Mouse (Mus musculus): ENCODE results near the gene Sema3e. TPM values are rescaled to one million over a fixed set of nuclear protein-coding genes. Genes with fewer than 3 reads are reported as not detected.

Gene Sema3e
- polyA plus RNA-seq, 1 experiment from 2014 or later, result 0.67 TPM

GRCm38 (mm10) chr5:14032056-14032455 lies 7.0 kb downstream of the Sema3e start:
- H3K9me3 ChIP-seq (replicated peaks), result no peaks in the 10 kb centered on the region
- no peaks in the 10 kb centered on the region for H3K36me3 ChIP-seq
- no peak for ATAC-seq (replicated peaks; ENCODE audit: insufficient number of reproducible peaks, insufficient read depth, low FRiP score, low read depth)
- H3K27ac ChIP-seq, result no peak overlapping the region
- 38% methylated on average over 4 of the region's 4 CpGs for WGBS
- H3K9ac ChIP-seq, result no peak overlapping the region
- peaks cover 2% of the 10 kb centered on the region; the same call in 1 of the 2 replicates for H3K4me1 ChIP-seq (replicated peaks)
- no peak overlapping the region for H3K4me2 ChIP-seq
- no peaks in the 10 kb centered on the region for H3K27me3 ChIP-seq
- H3K4me3 ChIP-seq, result no peak overlapping the region

- H3K27ac ChIP-seq, result no peak overlapping the region
- ATAC-seq (replicated peaks; ENCODE audit: insufficient number of reproducible peaks, insufficient read depth, low FRiP score, low read depth), result no peak
- H3K9ac ChIP-seq, result no peak overlapping the region
- no peaks in the 10 kb centered on the region for H3K9me3 ChIP-seq (replicated peaks)
- WGBS, result 35% methylated on average over 3 of the region's 3 CpGs
- H3K36me3 ChIP-seq, result no peaks in the 10 kb centered on the region
- H3K4me1 ChIP-seq (replicated peaks), result peaks cover 2% of the 10 kb centered on the region; the same call in 1 of the 2 replicates
- no peaks in the 10 kb centered on the region for H3K27me3 ChIP-seq
- no peak overlapping the region for H3K4me3 ChIP-seq
- H3K4me2 ChIP-seq, result no peak overlapping the region
Observed at GRCm38 (mm10) chr5:14033302-14033701, 8.2 kb downstream of the Sema3e start.

GRCm38 (mm10) chr5:14038813-14039496 lies 13.9 kb downstream of the Sema3e start:
- no peaks in the 10 kb centered on the region for H3K36me3 ChIP-seq
- H3K4me1 ChIP-seq (replicated peaks), result 0 out of 2 replicates have a peak, but pooled peaks cover 2% of the 10 kb centered on the region
- no peak for ATAC-seq (replicated peaks; ENCODE audit: insufficient number of reproducible peaks, insufficient read depth, low FRiP score, low read depth)
- no peaks in the 10 kb centered on the region for H3K9me3 ChIP-seq (replicated peaks)
- H3K9ac ChIP-seq, result no peak overlapping the region
- no peak overlapping the region for H3K4me3 ChIP-seq
- no peak overlapping the region for H3K27ac ChIP-seq
- WGBS, result 27% methylated on average over 9 of the region's 9 CpGs
- H3K4me2 ChIP-seq, result no peak overlapping the region
- H3K27me3 ChIP-seq, result no peaks in the 10 kb centered on the region

GRCm38 (mm10) chr5:14040208-14040607 lies 15.1 kb downstream of the Sema3e start:
- H3K9me3 ChIP-seq (replicated peaks), result no peaks in the 10 kb centered on the region
- H3K4me3 ChIP-seq, result no peak overlapping the region
- no peaks in the 10 kb centered on the region for H3K27me3 ChIP-seq
- no peaks in the 10 kb centered on the region for H3K36me3 ChIP-seq
- ATAC-seq (replicated peaks; ENCODE audit: insufficient number of reproducible peaks, insufficient read depth, low FRiP score, low read depth), result no peak
- 38% methylated on average over 4 of the region's 4 CpGs for WGBS
- no peak overlapping the region for H3K27ac ChIP-seq
- H3K9ac ChIP-seq, result no peak overlapping the region
- H3K4me1 ChIP-seq (replicated peaks), result 0 out of 2 replicates have a peak, but pooled peaks cover 2% of the 10 kb centered on the region
- H3K4me2 ChIP-seq, result no peak overlapping the region

GRCm38 (mm10) chr5:14043116-14043515 lies 18.0 kb downstream of the Sema3e start:
- ATAC-seq (replicated peaks; ENCODE audit: insufficient number of reproducible peaks, insufficient read depth, low FRiP score, low read depth), result no peak
- 80% methylated on average over 5 of the region's 5 CpGs for WGBS
- Histone ChIP-seq H3K4me3 (no peak overlapping the region), H3K4me1 (replicated peaks) (0 out of 2 replicates have a peak, but pooled peaks cover 2% of the 10 kb centered on the region), H3K36me3 (no peaks in the 10 kb centered on the region), H3K9me3 (replicated peaks) (no peaks in the 10 kb centered on the region), H3K27ac (no peak overlapping the region), H3K27me3 (no peaks in the 10 kb centered on the region), H3K9ac (no peak overlapping the region), H3K4me2 (no peak overlapping the region)

GRCm38 (mm10) chr5:14043983-14044382 lies 18.9 kb downstream of the Sema3e start:
- Histone ChIP-seq H3K27ac (no peak overlapping the region), H3K27me3 (no peaks in the 10 kb centered on the region), H3K4me1 (replicated peaks) (0 out of 2 replicates have a peak, but pooled peaks cover 2% of the 10 kb centered on the region), H3K4me3 (no peak overlapping the region), H3K4me2 (no peak overlapping the region), H3K9me3 (replicated peaks) (no peaks in the 10 kb centered on the region), H3K9ac (no peak overlapping the region), H3K36me3 (no peaks in the 10 kb centered on the region)
- no peak for ATAC-seq (replicated peaks; ENCODE audit: insufficient number of reproducible peaks, insufficient read depth, low FRiP score, low read depth)
- 80% methylated on average over 6 of the region's 6 CpGs for WGBS

GRCm38 (mm10) chr5:14048660-14049059 lies 23.6 kb downstream of the Sema3e start:
- no peak overlapping the region for H3K4me3 ChIP-seq
- WGBS, result 32% methylated on average over 7 of the region's 7 CpGs

GRCm38 (mm10) chr5:14054472-14054871 lies 29.4 kb downstream of the Sema3e start:
- Histone ChIP-seq H3K27me3 (no peaks in the 10 kb centered on the region), H3K9me3 (replicated peaks) (no peaks in the 10 kb centered on the region), H3K27ac (no peak overlapping the region), H3K4me3 (no peak overlapping the region), H3K4me2 (no peak overlapping the region), H3K4me1 (replicated peaks) (no peaks in the 10 kb centered on the region), H3K36me3 (no peaks in the 10 kb centered on the region), H3K9ac (no peak overlapping the region)
- 50% methylated on average over 5 of the region's 5 CpGs for WGBS
- ATAC-seq (replicated peaks; ENCODE audit: insufficient number of reproducible peaks, insufficient read depth, low FRiP score, low read depth), result no peak

More at GRCm38 (mm10) chr5:14048660-14049059, 23.6 kb downstream of the Sema3e start:
- Histone ChIP-seq H3K27me3 (no peaks in the 10 kb centered on the region), H3K4me2 (no peak overlapping the region), H3K36me3 (no peaks in the 10 kb centered on the region), H3K4me1 (replicated peaks) (no peaks in the 10 kb centered on the region), H3K9ac (no peak overlapping the region), H3K27ac (no peak overlapping the region), H3K9me3 (replicated peaks) (no peaks in the 10 kb centered on the region)
- no peak for ATAC-seq (replicated peaks; ENCODE audit: insufficient number of reproducible peaks, insufficient read depth, low FRiP score, low read depth)

- ATAC-seq (replicated peaks; ENCODE audit: insufficient number of reproducible peaks, insufficient read depth, low FRiP score, low read depth), result no peak
- no peak overlapping the region for H3K4me3 ChIP-seq
- H3K27me3 ChIP-seq, result no peaks in the 10 kb centered on the region
- H3K4me1 ChIP-seq (replicated peaks), result no peaks in the 10 kb centered on the region
- no peaks in the 10 kb centered on the region for H3K36me3 ChIP-seq
- no peak overlapping the region for H3K4me2 ChIP-seq
- no peak overlapping the region for H3K9ac ChIP-seq
- WGBS, result 71% methylated on average over 4 of the region's 4 CpGs
- H3K27ac ChIP-seq, result no peak overlapping the region
- no peaks in the 10 kb centered on the region for H3K9me3 ChIP-seq (replicated peaks)
Observed at GRCm38 (mm10) chr5:14059895-14060553, 34.9 kb downstream of the Sema3e start.

GRCm38 (mm10) chr5:14062918-14063481 lies 37.9 kb downstream of the Sema3e start:
- H3K27ac ChIP-seq, result no peak overlapping the region
- no peaks in the 10 kb centered on the region for H3K27me3 ChIP-seq
- 68% methylated on average over 4 of the region's 4 CpGs for WGBS
- no peak overlapping the region for H3K4me2 ChIP-seq
- H3K9me3 ChIP-seq (replicated peaks), result no peaks in the 10 kb centered on the region
- no peak overlapping the region for H3K9ac ChIP-seq
- ATAC-seq (replicated peaks; ENCODE audit: insufficient number of reproducible peaks, insufficient read depth, low FRiP score, low read depth), result no peak
- no peak overlapping the region for H3K4me3 ChIP-seq
- no peaks in the 10 kb centered on the region for H3K36me3 ChIP-seq
- no peaks in the 10 kb centered on the region for H3K4me1 ChIP-seq (replicated peaks)

- Histone ChIP-seq H3K4me2 (no peak overlapping the region), H3K9ac (no peak overlapping the region), H3K4me1 (replicated peaks) (no peaks in the 10 kb centered on the region), H3K27me3 (no peaks in the 10 kb centered on the region), H3K27ac (no peak overlapping the region), H3K4me3 (no peak overlapping the region), H3K36me3 (no peaks in the 10 kb centered on the region), H3K9me3 (replicated peaks) (no peaks in the 10 kb centered on the region)
- ATAC-seq (replicated peaks; ENCODE audit: insufficient number of reproducible peaks, insufficient read depth, low FRiP score, low read depth), result 0 out of 2 replicates have a peak, but pooled peaks have one; percentile 43
- WGBS, result 36% methylated on average over 3 of the region's 3 CpGs
Observed at GRCm38 (mm10) chr5:14073152-14073551, 48.1 kb downstream of the Sema3e start.

Measured in heart, embryonic 15.5 days (tissue).